Mouse (Mus musculus) midbrain, embryonic 11.5 days (tissue): ENCODE measurements around the gene Clk4. TPM values are rescaled to one million over a fixed set of nuclear protein-coding genes. Genes with fewer than 3 reads are reported as not detected.

Experiments used
- ATAC-seq: fragments of 200-750 bp; cut with Nextera tagmentation; 2 replicates; pipeline ENCODE4 v1.8.0; 2017; ENCODE audit warnings: moderate TSS enrichment, moderate library complexity; ENCODE audit not compliant: low FRiP score
- DNase-seq: peaks from one replicate; pipeline ENCODE4 v3.0.0; 2015; ENCODE audit warnings: low spot score; ENCODE audit errors: missing footprints
- H3K27ac ChIP-seq: fragments of 300-500 bp; sonication (generic); 2 replicates; pipeline ENCODE4 v1.5.1; 2014; ENCODE audit warnings: low read depth, low read length
- H3K27me3 ChIP-seq: fragments of 300-500 bp; sonication (generic); 2 replicates; pipeline ENCODE4 v1.6.1; 2014; ENCODE audit warnings: mild to moderate bottlenecking, low read length, moderate library complexity, mixed read lengths; ENCODE audit not compliant: control insufficient read depth, insufficient read depth
- H3K36me3 ChIP-seq: fragments of 300-500 bp; sonication (generic); 2 replicates; pipeline ENCODE4 v1.6.1; 2014; ENCODE audit warnings: mild to moderate bottlenecking, low read length, moderate library complexity, mixed read lengths; ENCODE audit not compliant: control insufficient read depth, insufficient read depth
- H3K4me1 ChIP-seq: fragments of 300-500 bp; sonication (generic); 2 replicates; pipeline ENCODE4 v1.6.1; 2014; ENCODE audit warnings: low read length; ENCODE audit not compliant: control insufficient read depth, insufficient read depth
- H3K4me2 ChIP-seq: fragments of 300-500 bp; sonication (generic); 2 replicates; pipeline ENCODE4 v1.6.1; 2014; ENCODE audit warnings: mild to moderate bottlenecking, moderate library complexity
- H3K4me3 ChIP-seq: fragments of 300-500 bp; sonication (generic); 2 replicates; pipeline ENCODE4 v1.5.1; 2014; ENCODE audit warnings: low read depth, low read length
- H3K9ac ChIP-seq: fragments of 300-500 bp; sonication (generic); 2 replicates; pipeline ENCODE4 v1.6.1; 2014; ENCODE audit warnings: low read length
- H3K9me3 ChIP-seq: fragments of 300-500 bp; sonication (generic); 2 replicates; pipeline ENCODE4 v1.6.1; 2016; ENCODE audit warnings: low read length; ENCODE audit not compliant: control insufficient read depth
- WGBS: fragments of 180-500 bp; shearing (Covaris S2); extraction: QIAGEN DNeasy Blood & Tissue Kit; methylation state at CpG from one replicate; pipeline ENCODE4 v1.1.7; 2014; 5-methylcytosine and 5-hydroxymethylcytosine counted together
- polyA plus RNA-seq: library from polyadenylated mRNA; unstranded; fragments of >200 nt; fragmentation: Nextera tagmentation; extraction: Ambion mirVana; gene quantifications from 2 replicates; pipeline ENCODE4 v1.2.1, GENCODE M21; 2014

Gene Clk4
- 136 and 144 TPM in 2 replicates for polyA plus RNA-seq

DNA sequence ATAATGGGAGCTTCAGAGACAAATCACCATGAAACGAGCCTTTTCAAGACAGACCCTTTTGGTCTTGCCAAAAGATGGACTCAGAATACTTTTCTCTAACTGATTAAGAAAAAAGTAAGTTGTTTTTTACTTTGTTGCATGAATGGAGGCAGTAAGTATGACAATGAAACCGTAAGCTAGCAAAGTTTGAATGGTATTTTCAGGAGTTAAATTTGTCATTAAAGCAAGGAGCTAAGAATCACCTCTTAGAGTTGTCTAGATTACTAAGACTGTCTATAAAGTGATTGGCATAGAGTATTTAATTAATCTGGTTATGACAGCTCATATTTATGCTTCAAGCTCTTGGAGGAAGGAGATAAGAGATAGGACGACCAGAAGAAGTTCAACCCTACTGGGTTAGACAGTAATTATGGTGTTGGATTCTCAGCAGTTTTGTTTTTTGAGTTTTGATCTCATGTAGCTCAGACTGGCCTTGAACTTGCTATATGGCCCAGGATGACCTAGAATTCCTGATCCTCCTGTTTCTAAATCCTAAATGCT, at the start of gene Clk4:
TSS of gene Clk4 (plus strand) at position 51 of the 540 bp plus-strand sequence.
- Histone ChIP-seq H3K9ac (peak within 1 kb of the TSS; percentile 96), H3K4me3 (peak within 1 kb of the TSS; percentile 95), H3K4me1 (peaks cover 15% of the 10 kb centered on the region), H3K27me3 (no peaks in the 10 kb centered on the region), H3K36me3 (no peaks in the 10 kb centered on the region), H3K27ac (no peak within 1 kb of the TSS; the same call in 1 of the 2 replicates), H3K4me2 (peak within 1 kb of the TSS; percentile 83), H3K9me3 (no peaks in the 10 kb centered on the region)
- ATAC-seq (no peak), DNase-seq (no peak)
- WGBS = 82% methylated on average over 3 of the region's 3 CpGs

DNA sequence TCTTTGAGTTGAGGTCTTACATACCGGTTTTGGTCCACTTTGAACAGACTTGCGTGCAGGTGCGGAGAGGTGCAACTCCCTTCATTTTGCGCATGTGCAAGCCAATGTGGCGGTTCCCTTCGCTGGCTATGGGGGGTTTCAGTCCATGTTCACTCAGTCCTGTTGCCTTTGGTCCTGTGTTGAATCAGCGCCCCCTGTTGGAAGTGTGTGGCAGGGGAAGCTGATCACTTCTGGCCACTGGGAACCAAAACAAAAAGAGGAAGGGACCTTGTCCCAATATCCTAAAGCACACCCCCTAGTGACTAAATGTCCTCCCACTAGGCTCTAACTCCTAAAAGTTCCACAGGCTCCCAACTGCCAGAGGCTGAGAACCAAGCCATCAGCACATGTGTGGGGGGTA, 47.5 kb upstream of the Clk4 start:
- Histone ChIP-seq H3K4me2 (no peak overlapping the region), H3K27me3 (no peaks in the 10 kb centered on the region), H3K9me3 (no peaks in the 10 kb centered on the region), H3K9ac (no peak overlapping the region), H3K4me3 (no peak overlapping the region), H3K4me1 (no peaks in the 10 kb centered on the region), H3K36me3 (no peaks in the 10 kb centered on the region), H3K27ac (no peak overlapping the region)
- ATAC-seq = no peak
- 87% methylated on average over 7 of the region's 7 CpGs for WGBS
- DNase-seq = no peak

DNA sequence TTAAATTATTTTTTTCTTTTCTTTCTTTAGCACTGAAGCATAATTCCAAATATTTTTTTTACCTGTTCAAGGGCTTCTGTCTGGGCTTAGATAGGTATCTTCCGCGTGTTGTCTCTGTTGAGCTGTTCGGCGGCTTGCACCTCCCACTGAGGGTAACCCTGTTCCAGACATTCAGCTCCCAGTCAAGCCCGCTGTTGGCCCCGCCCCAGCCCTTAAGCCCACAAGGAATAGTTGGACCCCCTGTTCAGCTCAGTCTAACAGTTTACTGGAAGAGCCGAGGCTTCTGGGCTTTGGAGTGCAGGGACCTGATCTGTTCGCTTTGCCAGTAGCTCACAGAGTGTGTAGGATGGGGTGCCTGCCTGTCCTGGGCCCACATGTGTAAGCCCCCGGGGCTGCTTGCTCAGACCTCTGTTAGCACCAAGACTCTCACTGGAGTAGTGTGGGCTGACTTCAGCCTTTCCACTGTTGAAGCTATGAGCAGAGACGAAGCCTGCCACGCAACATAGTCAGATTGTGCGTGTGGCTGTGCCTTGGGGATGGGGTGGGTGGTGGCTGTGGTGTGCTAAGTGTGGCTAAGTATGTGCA, 42.0 kb upstream of the Clk4 start:
- ATAC-seq (no peak), DNase-seq (no peak)
- 79% methylated on average over 12 of the region's 12 CpGs for WGBS
- Histone ChIP-seq H3K27ac (no peak overlapping the region), H3K4me3 (no peak overlapping the region), H3K4me2 (no peak overlapping the region), H3K36me3 (no peaks in the 10 kb centered on the region), H3K9ac (no peak overlapping the region), H3K4me1 (no peaks in the 10 kb centered on the region), H3K9me3 (no peaks in the 10 kb centered on the region), H3K27me3 (no peaks in the 10 kb centered on the region)

DNA sequence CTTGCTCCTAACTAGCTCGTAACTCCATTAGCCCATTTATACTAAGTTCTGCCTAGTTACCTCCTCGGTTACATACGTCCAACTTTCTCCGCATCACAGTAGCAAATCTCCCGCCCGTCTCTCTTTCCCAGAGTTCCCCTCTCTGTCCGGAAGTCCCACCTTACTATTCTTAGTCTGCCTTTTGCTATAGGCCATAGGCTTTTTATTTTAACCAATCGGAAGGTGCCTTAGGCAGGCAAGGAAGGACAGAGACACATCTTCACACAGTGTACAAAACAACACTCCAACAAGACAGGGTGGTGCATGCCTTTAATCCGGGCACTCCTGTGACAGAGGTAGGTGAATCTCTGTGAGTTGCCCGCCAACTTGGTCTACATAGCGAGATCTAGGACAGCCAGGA, 41.2 kb upstream of the Clk4 start, which contains the start of gene Gm12569:
TSS of gene Gm12569 (plus strand) at position 166 of the 400 bp plus-strand sequence.
- WGBS = 96% methylated on average over 11 of the region's 11 CpGs
- H3K9ac ChIP-seq = no peak within 1 kb of the TSS
- H3K9me3 ChIP-seq = no peaks in the 10 kb centered on the region
- no peaks in the 10 kb centered on the region for H3K4me1 ChIP-seq
- no peaks in the 10 kb centered on the region for H3K27me3 ChIP-seq
- ATAC-seq (no peak), DNase-seq (no peak)
- H3K27ac ChIP-seq = no peak within 1 kb of the TSS
- H3K4me2 ChIP-seq = no peak within 1 kb of the TSS
- no peak within 1 kb of the TSS for H3K4me3 ChIP-seq
- H3K36me3 ChIP-seq = no peaks in the 10 kb centered on the region

DNA sequence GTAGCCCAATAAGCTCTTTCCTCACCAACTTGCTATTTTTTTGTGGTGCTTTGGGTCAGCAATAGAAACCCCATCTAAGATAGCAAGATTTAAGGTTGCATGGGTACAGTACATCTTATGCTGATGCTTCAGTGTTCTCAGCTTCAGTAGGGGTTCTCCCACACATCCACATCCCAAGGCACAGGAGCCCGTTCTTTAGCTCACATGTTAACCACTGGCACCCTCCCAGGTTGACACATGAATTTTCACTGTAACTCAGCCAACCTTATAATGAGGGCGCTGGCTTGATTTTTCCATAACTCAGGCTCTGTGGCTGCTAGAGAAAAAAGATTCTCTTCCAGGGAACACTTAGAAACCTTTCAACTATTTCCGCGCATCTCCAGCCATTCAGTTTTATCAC, 34.4 kb upstream of the Clk4 start:
- no peak overlapping the region for H3K4me2 ChIP-seq
- H3K9me3 ChIP-seq = no peaks in the 10 kb centered on the region
- no peak overlapping the region for H3K27ac ChIP-seq
- DNase-seq = no peak
- 89% methylated on average over 4 of the region's 4 CpGs for WGBS
- H3K36me3 ChIP-seq = no peaks in the 10 kb centered on the region
- H3K9ac ChIP-seq = no peak overlapping the region
- ATAC-seq = no peak
- H3K27me3 ChIP-seq = no peaks in the 10 kb centered on the region
- H3K4me1 ChIP-seq = no peaks in the 10 kb centered on the region
- H3K4me3 ChIP-seq = no peak overlapping the region

DNA sequence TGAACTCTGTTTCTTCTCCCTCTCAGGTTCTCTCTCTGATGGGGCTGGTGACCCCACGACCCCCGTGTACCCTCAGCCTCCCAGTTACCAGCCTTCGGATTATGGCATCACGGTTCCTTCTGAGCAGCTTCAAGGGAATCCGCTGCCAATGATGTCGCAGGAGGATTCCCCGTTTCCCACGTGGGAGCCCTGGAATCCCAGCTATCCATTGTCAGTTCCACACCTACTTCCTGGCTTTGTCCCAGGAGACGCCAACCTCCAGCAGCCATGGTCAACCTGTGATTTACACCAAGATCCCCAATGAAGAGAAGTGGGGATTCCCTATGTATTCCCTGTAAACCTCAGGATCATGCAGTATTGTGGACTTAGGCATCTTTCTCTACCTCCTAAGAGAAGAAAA, 26.9 kb upstream of the Clk4 start:
- no peaks in the 10 kb centered on the region for H3K4me1 ChIP-seq
- H3K36me3 ChIP-seq = no peaks in the 10 kb centered on the region
- H3K4me3 ChIP-seq = no peak overlapping the region
- ATAC-seq (no peak), DNase-seq (no peak)
- no peak overlapping the region for H3K27ac ChIP-seq
- H3K9me3 ChIP-seq = no peaks in the 10 kb centered on the region
- H3K27me3 ChIP-seq = no peaks in the 10 kb centered on the region
- H3K9ac ChIP-seq = no peak overlapping the region
- WGBS = 85% methylated on average over 9 of the region's 9 CpGs
- H3K4me2 ChIP-seq = no peak overlapping the region

DNA sequence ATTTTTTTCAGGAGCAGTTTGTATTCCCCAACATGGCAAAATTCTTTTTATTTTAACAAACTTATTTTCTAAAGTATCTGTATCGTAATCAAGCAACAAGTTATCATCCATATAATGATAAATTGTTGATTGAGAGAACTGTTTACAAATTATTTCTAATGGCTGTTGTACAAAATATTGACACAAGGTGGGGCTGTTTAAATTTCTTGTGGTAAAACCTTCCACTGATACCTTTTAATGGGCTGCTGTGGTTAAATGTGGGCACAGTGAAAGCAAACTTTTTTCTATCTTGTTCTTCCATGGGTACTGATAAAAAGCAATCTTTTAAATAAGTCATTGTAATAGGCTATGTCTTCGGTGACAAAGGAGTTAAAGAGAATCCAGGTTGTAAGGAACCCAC, 18.6 kb upstream of the Clk4 start:
- ATAC-seq = no peak
- 88% methylated on average over 2 of the region's 2 CpGs for WGBS
- no peaks in the 10 kb centered on the region for H3K27me3 ChIP-seq
- no peaks in the 10 kb centered on the region for H3K36me3 ChIP-seq
- no peak overlapping the region for H3K27ac ChIP-seq
- no peaks in the 10 kb centered on the region for H3K4me1 ChIP-seq
- H3K4me2 ChIP-seq = no peak overlapping the region
- DNase-seq = no peak
- no peak overlapping the region for H3K9ac ChIP-seq
- no peak overlapping the region for H3K4me3 ChIP-seq
- H3K9me3 ChIP-seq = no peaks in the 10 kb centered on the region

DNA sequence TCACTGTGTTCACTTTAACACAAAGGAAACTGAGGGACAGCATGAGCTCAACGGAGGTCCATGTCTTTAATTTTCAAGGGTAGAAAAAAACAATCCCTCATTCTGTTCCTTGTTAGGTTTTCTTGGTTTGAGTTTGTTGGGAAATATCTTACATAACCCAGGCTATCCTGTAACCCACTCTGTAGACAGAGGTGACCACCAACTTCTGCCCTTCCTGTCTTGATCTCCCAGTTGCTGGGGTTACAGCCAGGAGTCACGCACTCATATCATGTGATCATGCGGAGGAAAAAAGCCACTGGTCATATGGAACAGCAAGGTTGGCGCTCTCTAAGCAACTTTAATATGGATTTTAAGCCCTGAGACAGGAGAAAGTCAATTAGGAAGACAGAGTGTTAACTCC, 4.5 kb upstream of the Clk4 start:
- ATAC-seq = no peak
- Histone ChIP-seq H3K9ac (no peak overlapping the region), H3K4me1 (no peaks in the 10 kb centered on the region), H3K4me3 (no peak overlapping the region), H3K27me3 (no peaks in the 10 kb centered on the region), H3K4me2 (no peak overlapping the region), H3K9me3 (no peaks in the 10 kb centered on the region), H3K36me3 (no peaks in the 10 kb centered on the region), H3K27ac (no peak overlapping the region)
- 89% methylated on average over 4 of the region's 4 CpGs for WGBS
- DNase-seq = no peak

DNA sequence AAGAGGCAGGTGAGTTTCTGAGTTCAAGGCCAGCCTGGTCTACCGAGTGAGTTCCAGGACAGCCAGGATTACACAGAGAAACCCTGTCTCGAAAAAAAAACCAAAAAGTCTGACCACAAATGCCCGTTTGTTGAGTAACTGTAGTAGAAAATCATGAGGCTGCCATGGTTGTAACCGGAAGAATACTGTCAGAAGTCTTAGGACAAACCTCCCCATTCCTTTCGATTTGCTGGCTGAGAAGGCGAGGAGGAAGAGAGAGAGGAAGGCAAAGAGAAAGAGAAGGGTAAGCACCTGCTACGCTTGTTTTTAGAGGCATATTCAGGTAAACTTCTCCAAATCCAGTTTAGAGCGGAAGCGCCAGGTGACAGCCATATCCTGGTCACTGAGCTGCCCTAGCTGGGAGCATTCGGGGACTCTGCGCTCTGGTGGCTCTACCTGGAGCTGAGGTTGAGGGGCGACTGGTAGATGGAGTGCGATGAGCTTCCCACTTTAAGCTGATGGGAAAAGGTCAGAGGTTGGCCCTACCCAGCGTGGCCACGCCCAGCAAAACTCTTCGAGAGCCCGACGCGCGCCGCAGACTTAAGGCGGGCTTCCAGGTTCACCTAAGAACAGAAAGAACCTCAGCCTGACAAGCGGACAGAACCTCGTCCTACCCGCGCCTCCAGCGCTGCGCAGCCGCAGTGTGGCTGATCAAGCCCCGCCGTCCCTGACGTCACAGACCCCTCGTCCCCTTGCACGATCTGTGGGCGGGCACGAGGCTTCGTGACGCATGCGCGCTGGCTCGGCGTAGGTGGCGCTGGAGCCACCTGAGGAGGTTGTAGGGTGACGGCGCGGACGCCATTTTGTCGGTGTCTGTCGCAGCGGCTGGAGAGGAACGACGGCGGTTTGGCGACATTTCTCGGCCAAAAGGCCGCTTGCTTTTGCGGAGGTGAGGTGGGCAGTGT, 1.1 kb downstream of the Clk4 start, which contains the start of gene BC049762:
TSS of gene BC049762 (minus strand) at position 705 of the 944 bp plus-strand sequence.
- peaks cover 15% of the 10 kb centered on the region for H3K4me1 ChIP-seq
- 10% methylated on average over 57 of the region's 57 CpGs for whole genome bisulfite sequencing
- peak; percentile 99 for ATAC-seq

More for the DNA sequence above, 1.1 kb downstream of the Clk4 start, which contains the start of gene BC049762:
- H3K27me3 ChIP-seq = no peaks in the 10 kb centered on the region
- H3K4me3 ChIP-seq = peak within 1 kb of the TSS; percentile 95
- H3K4me2 ChIP-seq = peak within 1 kb of the TSS; percentile 83
- peak within 1 kb of the TSS; percentile 96 for H3K9ac ChIP-seq
- peak within 1 kb of the TSS; percentile 78 for H3K27ac ChIP-seq
- no peaks in the 10 kb centered on the region for H3K36me3 ChIP-seq
- H3K9me3 ChIP-seq = no peaks in the 10 kb centered on the region
- DNase-seq = peak; percentile 100
